Mouse (Mus musculus): Measurements from ENCODE around the gene Tnip1.

- TF ChIP-seq POLR2A (IDR thresholded peaks at IDR 0.05; ENCODE audit: extremely low read depth, insufficient read depth, low read length) (no peak), CTCF (IDR thresholded peaks at IDR 0.05; ENCODE audit: low read depth, low read length) (no peak)
These were observed 40.2 kb downstream of the Tnip1 start for GRCm38 (mm10) chr11:54922488-54922887.

Data from liver, adult 2 months (tissue).